Mouse (Mus musculus): Measurements from ENCODE around the gene Il21r.

Il21r gene

GRCm38 (mm10) chr7:125600612-125601279 lies 2.5 kb upstream of the Il21r start:
- in situ Hi-C loops (cut with MboI, MseI), result loop anchor here (10.0 kb wide), 1 partner anchor 754 kb away; no protein-coding TSS in a partner anchor

DNA sequence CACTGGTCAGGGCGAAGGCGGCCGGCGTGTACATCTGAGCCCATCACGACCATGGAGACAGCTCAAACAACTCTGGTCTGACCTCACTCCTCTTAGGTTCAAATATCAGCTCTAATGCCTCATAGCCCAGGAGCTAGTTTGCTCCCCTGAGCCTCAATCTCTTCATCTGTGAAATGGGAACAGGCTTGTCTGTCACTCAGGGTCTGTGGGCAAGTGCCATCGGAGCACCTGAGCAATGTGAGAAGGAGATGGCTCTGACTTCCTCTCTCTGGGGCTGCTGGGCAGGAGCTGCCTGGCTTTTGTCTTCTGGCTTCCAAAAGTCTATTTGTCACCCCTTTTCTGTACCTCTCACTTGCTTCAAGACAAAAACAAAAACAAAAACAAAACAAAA lies 2.0 kb upstream of the Il21r start:
- in situ Hi-C loops (cut with MboI, MseI), result loop anchor here (10.0 kb wide), 1 partner anchor 754 kb away; no protein-coding TSS in a partner anchor

DNA sequence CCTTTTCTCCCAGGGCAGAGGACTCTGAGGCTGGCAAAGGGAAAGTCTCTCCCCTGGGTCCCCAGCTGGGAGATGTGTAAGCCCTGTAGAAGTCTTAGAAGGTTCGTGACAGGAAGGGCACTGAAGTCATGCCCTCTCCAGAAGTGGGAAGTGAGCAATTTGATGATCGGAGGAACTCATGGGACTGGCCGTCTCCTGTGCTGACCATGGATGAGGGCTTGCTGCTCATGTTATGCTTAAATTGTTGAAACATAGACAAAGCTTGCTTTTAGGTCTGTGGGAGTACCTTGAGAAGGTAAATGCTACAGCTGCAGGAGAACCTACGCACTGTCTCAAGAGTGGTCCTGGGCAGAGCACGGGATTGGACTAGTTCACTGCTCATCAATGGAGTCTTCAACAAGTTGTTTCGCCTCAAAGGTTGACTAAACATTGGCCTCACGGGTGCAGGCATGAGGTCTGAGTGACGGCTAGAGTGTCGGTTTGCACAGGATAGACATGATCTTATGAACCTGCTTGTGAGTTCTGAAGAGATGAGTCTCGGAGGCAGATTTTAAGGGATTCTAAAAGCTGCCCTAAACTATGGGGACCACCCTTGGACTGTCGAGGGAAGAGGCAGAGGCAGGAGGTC lies 1.3 kb upstream of the Il21r start:
- in situ Hi-C loops (cut with MboI, MseI), result loop anchor here (10.0 kb wide), 1 partner anchor 753 kb away; no protein-coding TSS in a partner anchor

DNA sequence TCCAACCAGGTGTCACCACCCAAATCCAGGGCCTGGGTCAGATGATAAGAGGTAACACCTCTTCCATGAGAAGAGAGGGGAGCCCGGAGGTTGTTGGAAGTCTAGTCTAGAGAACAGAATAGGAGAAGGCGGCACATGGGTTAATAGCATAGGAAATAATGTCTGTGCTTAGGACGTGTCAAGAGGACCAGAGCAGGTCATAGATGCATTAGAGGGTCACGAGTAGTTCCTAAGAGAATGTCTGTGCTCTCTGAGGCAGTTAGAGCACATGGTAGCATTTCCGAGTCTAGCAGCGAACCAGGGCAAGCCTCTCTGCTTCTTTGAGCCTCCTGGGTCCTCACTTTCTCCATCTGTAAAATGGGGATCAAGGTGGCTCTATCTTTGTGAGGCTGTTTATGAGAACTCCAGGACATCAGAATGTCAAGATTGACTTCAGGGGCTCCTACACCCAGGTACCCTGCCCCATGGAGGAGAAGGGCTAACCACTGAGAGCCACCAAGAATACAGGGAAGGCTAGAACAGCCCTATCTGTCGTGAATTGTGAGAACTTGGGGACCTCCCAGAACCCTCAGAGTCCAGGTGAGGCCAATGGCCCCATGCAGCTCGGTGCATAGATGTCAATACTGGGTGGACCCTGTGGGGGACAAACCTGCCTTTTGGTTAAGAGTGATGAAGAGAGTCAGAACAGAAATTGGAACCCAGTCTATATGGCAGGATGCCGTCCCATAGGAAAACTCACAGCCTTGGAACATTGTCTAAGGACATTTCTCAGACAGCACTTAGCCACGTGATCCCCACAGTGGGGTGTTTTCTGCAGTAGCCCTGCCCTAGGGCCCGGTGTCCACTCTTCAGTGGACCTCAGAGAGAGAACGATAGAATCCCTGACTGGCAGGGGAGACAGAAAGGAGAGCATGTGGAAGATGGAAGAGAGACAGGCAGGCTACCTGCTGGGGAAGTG lies 1.4 kb downstream of the Il21r start:
- in situ Hi-C loops (cut with MboI, MseI), result loop anchor here (10.0 kb wide), 1 partner anchor 750 kb away; no protein-coding TSS in a partner anchor

DNA sequence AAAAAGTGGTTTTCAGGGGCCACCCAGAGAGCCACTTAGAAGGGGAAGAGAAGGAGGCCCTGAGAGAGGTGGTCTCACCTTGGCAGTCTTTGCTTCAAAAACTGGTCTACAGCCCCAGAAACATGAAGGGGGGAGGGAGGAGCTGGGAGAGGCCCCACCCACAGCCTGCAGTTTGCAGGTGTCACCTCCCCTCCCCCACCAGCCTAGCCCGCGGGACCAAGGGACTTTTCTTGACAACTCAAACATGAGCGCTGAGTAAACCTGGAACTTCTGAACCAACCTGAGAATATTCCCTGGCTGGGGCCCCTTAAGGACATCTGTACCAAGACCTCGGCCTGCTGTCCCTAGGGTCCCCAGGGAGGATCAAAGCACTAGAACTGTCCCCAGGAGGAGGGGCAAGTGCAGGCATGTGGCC lies 2.5 kb downstream of the Il21r start:
- in situ Hi-C loops (cut with MboI, MseI), result loop anchor here (10.0 kb wide), 1 partner anchor 749 kb away; no protein-coding TSS in a partner anchor

GRCm38 (mm10) chr7:125606265-125607164 lies 3.3 kb downstream of the Il21r start:
- in situ Hi-C loops (cut with MboI, MseI), result loop anchor here (10.0 kb wide), 1 partner anchor 748 kb away; no protein-coding TSS in a partner anchor

DNA sequence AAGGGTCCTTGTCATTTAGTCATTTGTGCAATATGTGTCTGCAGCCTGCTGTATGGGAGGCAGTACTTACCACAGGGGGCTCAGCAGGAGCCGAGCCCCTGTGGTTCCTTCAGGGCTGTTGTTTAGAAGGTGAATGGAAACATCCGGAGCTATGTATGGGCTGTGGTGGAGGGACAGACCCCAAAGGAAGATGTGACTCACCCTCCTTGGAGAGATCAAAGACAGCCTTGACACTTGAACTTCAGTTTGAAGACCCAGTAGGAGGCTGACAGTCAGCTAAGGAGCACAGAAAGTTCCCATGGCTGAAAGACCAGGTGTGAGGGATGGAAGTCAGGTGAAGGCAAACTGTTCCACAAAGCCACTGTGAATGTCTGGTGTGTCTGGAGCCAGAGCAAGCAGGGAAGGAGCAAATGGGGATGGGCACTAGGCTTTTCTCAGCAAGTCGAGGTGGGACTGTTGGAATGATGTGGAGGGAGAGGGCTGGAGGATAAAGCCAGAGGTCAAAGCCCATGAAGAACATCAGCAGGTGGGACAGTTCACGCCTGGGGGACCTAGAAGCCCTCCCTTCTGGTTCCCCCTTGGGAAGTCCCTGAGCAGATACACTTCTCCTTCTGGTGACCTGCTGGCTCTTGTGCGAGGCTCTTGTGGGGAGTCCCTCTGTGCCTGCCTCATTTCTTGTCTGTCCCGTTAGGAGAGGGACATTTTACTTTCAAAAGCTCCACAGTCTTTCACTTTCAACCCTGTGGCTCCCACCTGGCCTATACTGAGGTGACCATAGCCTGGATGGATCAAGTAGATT lies 4.4 kb downstream of the Il21r start:
- in situ Hi-C loops (cut with MboI, MseI), result loop anchor here (10.0 kb wide), 1 partner anchor 747 kb away; no protein-coding TSS in a partner anchor

- in situ Hi-C loops (cut with MboI, MseI), result loop anchor here (10.0 kb wide), 1 partner anchor 747 kb away; no protein-coding TSS in a partner anchor
Observed at GRCm38 (mm10) chr7:125608183-125608688, 5.0 kb downstream of the Il21r start.

GRCm38 (mm10) chr7:125613579-125613978 lies 10.3 kb downstream of the Il21r start:
- in situ Hi-C loops (cut with MboI, MseI), result no loop called here

DNA sequence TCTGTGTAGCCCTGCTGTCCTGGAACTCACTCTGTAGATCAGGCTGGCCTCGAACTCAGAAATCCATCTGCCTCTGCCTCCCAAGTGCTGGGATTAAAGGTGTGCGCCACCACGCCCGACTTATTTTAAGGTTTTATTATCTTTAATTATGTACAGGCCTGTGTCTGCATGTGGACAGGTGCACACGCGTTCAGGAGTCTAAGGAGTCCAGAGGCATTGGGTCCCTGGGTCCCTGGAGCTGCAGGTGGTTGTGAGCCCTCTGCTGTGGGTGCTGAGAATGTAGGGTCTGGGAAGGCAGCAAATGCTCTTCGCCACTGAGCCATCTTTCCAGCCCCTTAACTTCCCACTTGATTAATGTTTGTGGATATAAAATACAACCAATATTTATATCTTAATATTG lies 12.2 kb downstream of the Il21r start:
- in situ Hi-C loops (cut with MboI, MseI), result no loop called here

GRCm38 (mm10) chr7:125618016-125618415 lies 14.8 kb downstream of the Il21r start:
- in situ Hi-C loops (cut with MboI, MseI), result no loop called here

- in situ Hi-C loops (cut with MboI, MseI), result no loop called here
Observed at GRCm38 (mm10) chr7:125620077-125620476, 16.8 kb downstream of the Il21r start.

DNA sequence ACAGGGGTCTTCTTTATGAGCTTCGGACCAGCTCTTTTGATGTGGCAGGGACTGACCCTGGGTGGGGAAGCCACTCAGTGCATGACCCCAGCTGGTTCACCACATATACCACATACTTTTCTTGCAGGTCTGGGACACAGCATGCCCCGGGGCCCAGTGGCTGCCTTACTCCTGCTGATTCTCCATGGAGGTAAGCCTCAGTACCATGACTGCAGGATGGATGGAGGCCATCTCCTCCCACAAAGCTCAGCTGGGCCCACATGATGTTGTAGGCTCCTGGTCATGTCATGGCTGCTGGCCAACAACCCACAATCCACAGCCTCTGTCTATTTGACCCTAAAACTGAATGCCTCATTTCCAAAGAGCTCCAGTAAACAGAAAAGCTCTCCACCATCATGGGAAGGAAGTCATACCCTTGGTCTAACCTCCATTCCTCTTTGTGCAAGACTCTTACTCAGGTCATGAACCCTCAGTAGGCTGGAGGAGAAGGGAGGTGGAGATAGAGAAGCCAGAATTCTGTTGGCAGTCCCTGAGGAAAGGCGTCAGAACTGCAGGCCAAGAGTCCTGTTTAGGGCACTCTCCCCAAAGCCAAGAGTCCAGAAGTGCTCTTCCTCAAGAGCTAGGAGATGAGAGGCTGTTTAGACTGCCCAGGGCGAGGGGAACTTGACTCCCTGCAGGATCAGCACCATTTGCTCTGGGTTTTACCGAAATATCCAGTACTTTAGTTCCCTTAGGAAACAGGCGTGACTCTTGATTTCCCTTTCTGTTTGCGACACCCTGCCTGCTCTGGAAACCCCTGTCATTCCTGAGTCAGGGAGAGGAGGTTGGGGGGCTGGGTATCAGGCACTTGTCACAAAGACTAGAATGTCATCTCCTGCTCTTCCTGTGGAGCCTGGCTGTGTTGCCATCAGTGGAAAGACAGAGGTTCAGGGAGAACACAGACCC lies 19.8 kb downstream of the Il21r start:
- in situ Hi-C loops (cut with MboI, MseI), result no loop called here

DNA sequence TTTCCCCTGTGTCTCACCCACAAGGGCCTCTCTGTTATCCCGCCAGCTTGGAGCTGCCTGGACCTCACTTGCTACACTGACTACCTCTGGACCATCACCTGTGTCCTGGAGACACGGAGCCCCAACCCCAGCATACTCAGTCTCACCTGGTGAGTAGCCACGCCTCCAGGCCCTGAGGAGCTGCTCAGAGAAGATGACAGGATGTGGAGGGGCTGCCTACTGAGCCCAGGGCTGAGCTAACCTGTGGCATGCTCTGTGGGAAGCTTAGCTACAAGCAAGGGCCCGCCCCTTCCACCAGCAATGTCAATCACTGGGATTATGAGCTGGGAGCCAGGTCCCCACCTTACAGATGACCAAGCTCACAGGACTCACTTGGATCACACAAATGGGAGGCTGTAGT lies 22.0 kb downstream of the Il21r start:
- in situ Hi-C loops (cut with MboI, MseI), result loop anchor here (25.0 kb wide), 1 partner anchor 438 kb away; no protein-coding TSS in a partner anchor

- in situ Hi-C loops (cut with MboI, MseI), result loop anchor here (25.0 kb wide), 1 partner anchor 439 kb away; no protein-coding TSS in a partner anchor
Observed at GRCm38 (mm10) chr7:125625829-125626228, 22.6 kb downstream of the Il21r start.

GRCm38 (mm10) chr7:125630317-125630716 lies 27.1 kb downstream of the Il21r start:
- in situ Hi-C loops (cut with MboI, MseI), result loop anchor here (25.0 kb wide), 1 partner anchor 443 kb away; no protein-coding TSS in a partner anchor

- in situ Hi-C loops (cut with MboI, MseI), result loop anchor here (25.0 kb wide), 1 partner anchor 444 kb away; no protein-coding TSS in a partner anchor
Observed at GRCm38 (mm10) chr7:125630989-125631388, 27.8 kb downstream of the Il21r start.

All from T-helper 1 cell (primary cell).